Mouse (Mus musculus) olfactory bulb, adult 2 months (tissue): ENCODE data around the gene Tmem14a.

Experiments
- CTCF ChIP-seq: fragments of 200-500 bp; IDR thresholded peaks from 2 replicates; pipeline ENCODE4 v1.5.1; 2012; ENCODE audit warnings: low read depth, mild to moderate bottlenecking, low read length, moderate library complexity; ENCODE audit not compliant: insufficient read depth
- POLR2A ChIP-seq: fragments of 200-500 bp; IDR thresholded peaks from 2 replicates; pipeline ENCODE4 v1.6.1; 2012; ENCODE audit warnings: mild to moderate bottlenecking, low read depth, low read length, moderate library complexity; ENCODE audit not compliant: insufficient read depth

GRCm38 (mm10) chr1:21230376-21230775 is 12.0 kb downstream of the Tmem14a start:
- TF ChIP-seq CTCF (no peak), POLR2A (no peak)
